Mouse (Mus musculus): ENCODE data around the gene Lmod2.
A peak's percentile ranks its signal among the peaks of the same experiment; 100 is the strongest.

Lmod2 gene

GRCm38 (mm10) chr6:24597500-24597899 lies at the start of gene Lmod2:
Lmod2 (plus strand) TSS chr6:24597762.
- DNase-seq (ENCODE audit: low read depth, low spot score), result no peak

GRCm38 (mm10) chr6:24549801-24550200 lies 47.8 kb upstream of the Lmod2 start:
- no peak for DNase-seq (ENCODE audit: low read depth, low spot score)

GRCm38 (mm10) chr6:24552046-24552445 lies 45.5 kb upstream of the Lmod2 start:
- no peak for DNase-seq (ENCODE audit: low read depth, low spot score)

- peak; percentile 64 for DNase-seq (ENCODE audit: low read depth, low spot score)
These were observed 43.0 kb upstream of the Lmod2 start for GRCm38 (mm10) chr6:24554427-24555086.

- peak; percentile 65 for DNase-seq (ENCODE audit: low read depth, low spot score)
These were observed 42.1 kb upstream of the Lmod2 start for GRCm38 (mm10) chr6:24555488-24555887.

- DNase-seq (ENCODE audit: low read depth, low spot score), result no peak
These were observed 33.5 kb upstream of the Lmod2 start for GRCm38 (mm10) chr6:24564081-24564480.

GRCm38 (mm10) chr6:24564886-24565285 lies 32.7 kb upstream of the Lmod2 start:
- DNase-seq (ENCODE audit: low read depth, low spot score), result no peak

GRCm38 (mm10) chr6:24568963-24569362 lies 28.6 kb upstream of the Lmod2 start:
- peak; percentile 23 for DNase-seq (ENCODE audit: low read depth, low spot score)

- no peak for DNase-seq (ENCODE audit: low read depth, low spot score)
These were observed 27.9 kb upstream of the Lmod2 start for GRCm38 (mm10) chr6:24569711-24570110.

GRCm38 (mm10) chr6:24570278-24570677 lies 27.3 kb upstream of the Lmod2 start:
- DNase-seq (ENCODE audit: low read depth, low spot score), result no peak

- DNase-seq (ENCODE audit: low read depth, low spot score), result no peak
These were observed 26.4 kb upstream of the Lmod2 start for GRCm38 (mm10) chr6:24571126-24571525.

- no peak for DNase-seq (ENCODE audit: low read depth, low spot score)
These were observed 25.1 kb upstream of the Lmod2 start for GRCm38 (mm10) chr6:24572431-24572830.

GRCm38 (mm10) chr6:24573319-24573718 lies 24.2 kb upstream of the Lmod2 start:
- DNase-seq (ENCODE audit: low read depth, low spot score), result no peak

GRCm38 (mm10) chr6:24583456-24583855 lies 14.1 kb upstream of the Lmod2 start:
- DNase-seq (ENCODE audit: low read depth, low spot score), result no peak

GRCm38 (mm10) chr6:24585431-24586310 lies 11.9 kb upstream of the Lmod2 start:
- DNase-seq (ENCODE audit: low read depth, low spot score), result peak; percentile 75

GRCm38 (mm10) chr6:24586885-24587284 lies 10.7 kb upstream of the Lmod2 start:
- DNase-seq (ENCODE audit: low read depth, low spot score), result peak; percentile 93

- DNase-seq (ENCODE audit: low read depth, low spot score), result no peak
These were observed 7.3 kb upstream of the Lmod2 start for GRCm38 (mm10) chr6:24590282-24590681.

- no peak for DNase-seq (ENCODE audit: low read depth, low spot score)
These were observed 5.9 kb upstream of the Lmod2 start for GRCm38 (mm10) chr6:24591525-24592218.

- DNase-seq (ENCODE audit: low read depth, low spot score), result no peak
These were observed 1.6 kb downstream of the Lmod2 start for GRCm38 (mm10) chr6:24599179-24599578.

GRCm38 (mm10) chr6:24599639-24600038 lies 2.1 kb downstream of the Lmod2 start:
- DNase-seq (ENCODE audit: low read depth, low spot score), result no peak

- DNase-seq (ENCODE audit: low read depth, low spot score), result no peak
These were observed 2.6 kb downstream of the Lmod2 start for GRCm38 (mm10) chr6:24600134-24600533.

GRCm38 (mm10) chr6:24600726-24601125 lies 3.2 kb downstream of the Lmod2 start:
- no peak for DNase-seq (ENCODE audit: low read depth, low spot score)

Data from 3T3-L1 (cell line).